Mouse (Mus musculus) liver, postnatal 0 days (tissue): ENCODE data around the gene Gm28961.
"Not testable (repeated sequence)": the region's sequence is repeated elsewhere in the genome, so short reads cannot be mapped to it uniquely, and the experiment has no call there.

ENCODE experiments used
- CTCF ChIP-seq: sonication (generic); IDR thresholded peaks from 2 replicates; pipeline ENCODE4 v1.5.1; 2016; ENCODE audit warnings: antibody characterized with exemption, low read depth
- EP300 ChIP-seq: IDR thresholded peaks from 2 replicates; pipeline ENCODE4 v1.6.1; 2016; ENCODE audit warnings: antibody characterized with exemption, low read depth, mild to moderate bottlenecking

- not testable (repeated sequence) for TF ChIP-seq CTCF, EP300
Measured at GRCm38 (mm10) chrY:57705397-57705796, at the start of gene Gm28961.
